ENCODE assay signal across 8 mouse cellular contexts in the genomic region with DNA sequence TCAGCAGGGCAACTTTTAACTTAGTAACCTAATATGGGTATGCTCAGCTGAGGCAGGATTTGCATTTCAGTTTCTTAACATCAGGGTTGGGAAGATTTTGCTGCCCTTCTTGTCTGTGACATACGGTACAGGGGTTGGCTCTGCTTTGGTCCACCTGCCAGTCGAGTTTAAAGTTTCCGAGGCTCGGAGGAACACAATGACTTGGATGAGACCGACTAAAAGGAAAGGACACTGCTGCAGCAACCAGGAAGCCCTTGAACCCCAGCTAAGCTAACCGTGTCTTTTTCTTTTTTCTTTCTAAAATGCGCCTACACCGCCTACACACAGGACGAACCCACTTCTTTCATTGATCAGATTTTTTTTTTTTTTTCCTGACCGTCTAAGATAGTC. TPM values are rescaled to one million over a fixed set of nuclear protein-coding genes. Genes with fewer than 3 reads are reported as not detected.
DNase-seq lines count a peak whose midpoint lies in the region; ATAC-seq and TF ChIP-seq lines count a peak whose summit lies in the region.

A gene (plus strand): TSS at position 166 of the 390 bp plus-strand sequence.

- peak within 1 kb of the TSS; percentile 75 for H3K4me3 ChIP-seq in hindbrain, embryonic 13.5 days

- H3K4me2 ChIP-seq in hindbrain, embryonic 13.5 days: peak within 1 kb of the TSS; percentile 69

- peak; percentile 46 for ATAC-seq in Patski
- peak; percentile 28; the same call in 1 of the 2 replicates for ATAC-seq in hindbrain, embryonic 13.5 days (ENCODE audit: low FRiP score)

- in situ Hi-C loops in Patski (cut with MboI; ENCODE audit: low pct_unique_long_range_greater_than_20kb): loop anchor here (5.0 kb wide), 1 partner anchor 37 kb away; no protein-coding TSS in a partner anchor

- peak within 1 kb of the TSS; percentile 96 for H3K27ac ChIP-seq in hindbrain, embryonic 13.5 days

- WGBS in hindbrain, embryonic 13.5 days: under 1% methylated on average over 10 of the region's 10 CpGs

- no peaks in the 10 kb centered on the region for H3K27me3 ChIP-seq in Patski
- H3K27me3 ChIP-seq in hindbrain, embryonic 13.5 days: no peaks in the 10 kb centered on the region

- H3K4me1 ChIP-seq in hindbrain, embryonic 13.5 days (replicated peaks): peaks cover 10% of the 10 kb centered on the region

- no peak for DNase-seq in Patski (ENCODE audit: low read depth, low spot score)
- peak; percentile 8 for DNase-seq in cerebellum, adult 9-10 months
- DNase-seq in frontal cortex, postnatal 14 days (ENCODE audit: low spot score in 2 of 2): peak; percentile 8 to 34
- peak; percentile 31 to 39 for DNase-seq in layer of hippocampus, postnatal 25 days (ENCODE audit: extremely low spot score in 1 of 2, low spot score in 1 of 2)
- peak; percentile 80 for DNase-seq in lung, postnatal 25 days (ENCODE audit: low spot score)
- peak; percentile 38 to 43 for DNase-seq in right cerebral cortex, postnatal 36 days (ENCODE audit: low spot score in 2 of 2)
- no peak for DNase-seq in spleen, postnatal 10 days (ENCODE audit: low spot score in 2 of 2)

- POLR2A ChIA-PET in Patski (lab: Charles Lee): interaction anchor here (0.7 to 0.9 kb wide), 3 partner anchors 13 to 35 kb away, joined by 3 to 4 read pairs (median 4); no protein-coding TSS in a partner anchor

- H3K36me3 ChIP-seq in hindbrain, embryonic 13.5 days: no peaks in the 10 kb centered on the region

- CTCF ChIA-PET in Patski (lab: Charles Lee): interaction anchor here (4.0 kb wide), 1 partner anchor 37 kb away, joined by 18 read pairs; no protein-coding TSS in a partner anchor

- TF ChIP-seq CTCF in Patski (IDR thresholded peaks at IDR 0.05): no peak

- peak within 1 kb of the TSS; percentile 86 for H3K9ac ChIP-seq in hindbrain, embryonic 13.5 days

- no peaks in the 10 kb centered on the region for H3K9me3 ChIP-seq in hindbrain, embryonic 13.5 days

RNA-seq across cellular contexts. Expression of the gene that starts here (rescaled TPM):
- polyA plus RNA-seq in Patski (2021): 15.0 TPM
- polyA plus RNA-seq in hindbrain, embryonic 13.5 days (2015; fragmentation: Nextera tagmentation; extraction: Ambion mirVana): 8.6 and 8.8 TPM in 2 replicates
- 10 to 100 TPM; 25.1 to 30.2 TPM for total RNA-seq in layer of hippocampus, postnatal 25 days (2021)

Comparison
In these comparisons a context has a peak if more than half of its experiments do, and no peak if none do; other contexts are left out.
1. DNase-seq: peak in cerebellum, adult 9-10 months (single experiment), frontal cortex, postnatal 14 days (2 of 2), layer of hippocampus, postnatal 25 days (2 of 2), lung, postnatal 25 days (single experiment) and right cerebral cortex, postnatal 36 days (2 of 2); none in Patski (single experiment) and spleen, postnatal 10 days (0 of 2).